Mouse (Mus musculus) retina, postnatal 1 day (tissue): ENCODE measurements at regions not wholly inside any gene's neighbourhood (a gene's known extent, or its start where the extent isn't known, plus 50 kb on each side); places are given as distances from the start of the nearest gene placed in this dataset.
A peak's percentile ranks its signal among the peaks of the same experiment; 100 is the strongest.

Experiments
- DNase-seq: peaks from one replicate; pipeline ENCODE4 v3.0.0-alpha.2; 2012

DNA sequence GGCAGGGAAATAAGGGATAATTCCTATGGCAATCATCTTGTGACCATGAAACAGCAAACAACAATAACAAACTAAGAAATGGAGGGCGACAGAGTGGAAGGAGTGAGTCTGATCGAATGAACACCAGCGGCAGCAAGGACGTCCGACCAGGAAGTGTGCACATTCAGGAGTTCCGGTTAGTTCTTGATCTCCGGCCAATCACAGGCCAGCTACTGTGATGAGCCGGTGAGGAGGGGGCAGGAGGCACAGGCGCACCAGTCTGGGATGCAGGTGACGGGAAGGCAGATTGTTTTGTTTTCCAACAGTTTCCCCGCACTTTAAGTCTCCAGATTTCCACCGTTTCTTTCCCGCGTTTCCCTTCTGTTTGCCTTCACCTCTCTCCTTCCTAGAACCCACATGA lies 50.3 kb upstream of the Hunk start:
- peak; percentile 46 for DNase-seq

DNA sequence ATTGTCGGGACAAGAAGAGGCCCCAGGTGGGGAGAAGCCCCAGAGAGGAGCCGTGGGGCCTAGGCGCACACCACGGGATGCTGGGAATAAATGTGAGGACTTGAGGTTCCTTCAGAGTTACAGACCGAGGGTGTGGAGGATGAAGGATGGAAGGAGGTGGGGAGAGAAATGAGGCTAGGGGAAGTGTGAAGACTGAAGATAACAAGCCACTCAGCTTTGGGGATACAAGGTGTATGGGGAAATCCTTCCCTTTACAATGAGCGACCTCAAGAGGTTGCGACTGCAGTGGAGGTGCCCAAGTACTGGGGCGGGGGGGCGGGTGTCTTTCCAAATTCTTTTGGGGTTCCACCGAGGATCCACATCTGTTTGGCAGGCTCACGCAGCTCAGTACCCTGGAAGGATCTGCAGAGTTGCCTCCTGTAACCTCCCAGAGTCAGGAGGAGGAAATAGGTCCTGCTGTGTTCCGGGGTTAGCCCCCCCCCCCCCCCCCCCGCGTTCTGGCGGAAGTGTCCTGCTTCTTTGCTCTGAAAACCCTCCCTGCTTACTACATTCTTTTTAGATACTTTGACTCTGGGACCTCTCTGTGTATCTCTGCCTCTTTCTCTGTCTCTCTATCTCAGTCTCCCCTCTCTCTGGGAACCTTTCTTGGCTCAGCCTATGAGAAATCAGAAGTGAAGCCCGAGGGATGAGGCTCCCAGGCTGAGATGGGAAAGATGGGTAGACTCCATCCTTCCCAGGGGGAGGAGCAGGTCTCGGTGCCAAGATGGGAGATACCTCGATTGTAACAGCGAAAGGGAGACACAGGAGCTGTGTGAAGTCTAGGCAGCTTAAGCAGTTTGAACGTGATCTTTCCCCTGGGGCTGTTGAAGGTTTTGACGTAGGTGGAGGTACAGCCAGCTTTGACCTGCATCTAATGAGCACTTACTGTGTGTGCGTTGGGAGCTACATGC lies 49.8 kb upstream of the Scaf4 start:
- DNase-seq, result no peak
